Mouse (Mus musculus): ENCODE measurements at regions not wholly inside any gene's neighbourhood (a gene's known extent, or its start where the extent isn't known, plus 50 kb on each side); places are given as distances from the start of the nearest gene placed in this dataset.
A peak's percentile ranks its signal among the peaks of the same experiment; 100 is the strongest.
"Not testable (repeated sequence)": the region's sequence is repeated elsewhere in the genome, so short reads cannot be mapped to it uniquely, and the experiment has no call there.

- no peak for DNase-seq (ENCODE audit: low spot score)
These were observed 2580.9 kb downstream of the Gm37988 start for GRCm38 (mm10) chr1:7388627-7389026.

GRCm38 (mm10) chr1:7393508-7393907 is 2585.8 kb downstream of the Gm37988 start:
- no peak for DNase-seq (ENCODE audit: low spot score)

- DNase-seq (ENCODE audit: low spot score) = no peak
These were observed 2586.5 kb downstream of the Gm37988 start for GRCm38 (mm10) chr1:7394161-7394560.

GRCm38 (mm10) chr1:7395527-7395926 is 2587.8 kb downstream of the Gm37988 start:
- DNase-seq (ENCODE audit: low spot score) = peak; percentile 6

- peak; percentile 71 for DNase-seq (ENCODE audit: low spot score)
These were observed 2589.4 kb downstream of the Gm37988 start for GRCm38 (mm10) chr1:7396867-7397806.

GRCm38 (mm10) chr1:7397807-7398446 is 2590.2 kb downstream of the Gm37988 start:
- peak; percentile 95 for DNase-seq (ENCODE audit: low spot score)

GRCm38 (mm10) chr1:7398678-7399218 is 2591.1 kb downstream of the Gm37988 start:
- no peak for DNase-seq (ENCODE audit: low spot score)

- DNase-seq (ENCODE audit: low spot score) = not testable (repeated sequence)
These were observed 2598.0 kb downstream of the Gm37988 start for GRCm38 (mm10) chr1:7405651-7406050.

- DNase-seq (ENCODE audit: low spot score) = no peak
These were observed 2606.8 kb downstream of the Gm37988 start for GRCm38 (mm10) chr1:7414444-7414843.

GRCm38 (mm10) chr1:7451660-7452155 is 2644.0 kb downstream of the Gm37988 start:
- no peak for DNase-seq (ENCODE audit: low spot score)

- no peak for DNase-seq (ENCODE audit: low spot score)
These were observed 2647.2 kb downstream of the Gm37988 start for GRCm38 (mm10) chr1:7454931-7455330.

GRCm38 (mm10) chr1:7457895-7458294 is 2650.2 kb downstream of the Gm37988 start:
- no peak for DNase-seq (ENCODE audit: low spot score)

GRCm38 (mm10) chr1:7494096-7494495 is 2686.4 kb downstream of the Gm37988 start:
- DNase-seq (ENCODE audit: low spot score) = no peak

GRCm38 (mm10) chr1:7499042-7499441 is 2691.3 kb downstream of the Gm37988 start:
- DNase-seq (ENCODE audit: low spot score) = no peak

GRCm38 (mm10) chr1:7502363-7502762 is 2694.7 kb downstream of the Gm37988 start:
- DNase-seq (ENCODE audit: low spot score) = no peak

GRCm38 (mm10) chr1:7518791-7519190 is 2711.1 kb downstream of the Gm37988 start:
- DNase-seq (ENCODE audit: low spot score) = no peak

- no peak for DNase-seq (ENCODE audit: low spot score)
These were observed 2725.8 kb downstream of the Gm37988 start for GRCm38 (mm10) chr1:7533506-7533905.

GRCm38 (mm10) chr1:7535191-7535590 is 2727.5 kb downstream of the Gm37988 start:
- no peak for DNase-seq (ENCODE audit: low spot score)

GRCm38 (mm10) chr1:7543492-7543891 is 2735.8 kb downstream of the Gm37988 start:
- DNase-seq (ENCODE audit: low spot score) = no peak

GRCm38 (mm10) chr1:7548261-7548660 is 2740.6 kb downstream of the Gm37988 start:
- DNase-seq (ENCODE audit: low spot score) = no peak

GRCm38 (mm10) chr1:7574787-7575186 is 2767.1 kb downstream of the Gm37988 start:
- DNase-seq (ENCODE audit: low spot score) = no peak

GRCm38 (mm10) chr1:7586409-7586808 is 2778.7 kb downstream of the Gm37988 start:
- no peak for DNase-seq (ENCODE audit: low spot score)

GRCm38 (mm10) chr1:7591327-7591726 is 2783.6 kb downstream of the Gm37988 start:
- no peak for DNase-seq (ENCODE audit: low spot score)
